In genomic region chr3:94953764-94954616, GRCm38 (mm10) we compare ENCODE assay signal across 8 mouse cellular contexts. TPM values are rescaled to one million over a fixed set of nuclear protein-coding genes. Genes with fewer than 3 reads are reported as not detected.
DNase-seq lines count a peak whose midpoint lies in the region; ATAC-seq lines count a peak whose summit lies in the region.

Gene Rfx5, plus strand, starts transcription at chr3:94954075.

- H3K27ac ChIP-seq in hindbrain, embryonic 15.5 days (replicated peaks), result peak within 1 kb of the TSS; percentile 96

- peak; percentile 96 for ATAC-seq in hindbrain, embryonic 15.5 days (ENCODE audit: low FRiP score, low read depth)

- peak within 1 kb of the TSS; percentile 84 for H3K9ac ChIP-seq in hindbrain, embryonic 15.5 days

- H3K4me1 ChIP-seq in hindbrain, embryonic 15.5 days (replicated peaks), result peaks cover 29% of the 10 kb centered on the region

- peak; percentile 96 for DNase-seq in T-cell, adult 2 months (ENCODE audit: low spot score)
- peak; percentile 91 to 92 for DNase-seq in cerebellum, postnatal 36 days
- DNase-seq in frontal cortex, postnatal 36 days (ENCODE audit: low spot score in 2 of 2), result peak; percentile 88 to 96
- DNase-seq in left cerebral cortex, adult 11 months (ENCODE audit: low spot score), result peak; percentile 95
- DNase-seq in lung, postnatal 4 days, result peak; percentile 95
- DNase-seq in retina, postnatal 7 days (ENCODE audit: low read depth, low spot score), result peak; percentile 81
- DNase-seq in urinary bladder, adult 2 months (ENCODE audit: low spot score), result peak; percentile 71

- peak within 1 kb of the TSS; percentile 84 for H3K4me3 ChIP-seq in hindbrain, embryonic 15.5 days

- H3K9me3 ChIP-seq in hindbrain, embryonic 15.5 days, result no peaks in the 10 kb centered on the region

- under 1% methylated on average over 50 of the region's 50 CpGs for WGBS in hindbrain, embryonic 15.5 days

- H3K27me3 ChIP-seq in hindbrain, embryonic 15.5 days, result no peaks in the 10 kb centered on the region

- H3K36me3 ChIP-seq in hindbrain, embryonic 15.5 days, result peaks cover 30% of the 10 kb centered on the region

- peak within 1 kb of the TSS; percentile 64 for H3K4me2 ChIP-seq in hindbrain, embryonic 15.5 days

RNA-seq across cellular contexts. Expression of gene Rfx5, which starts in this region (rescaled TPM):
- polyA plus RNA-seq in hindbrain, embryonic 15.5 days (2015; fragmentation: Nextera tagmentation; extraction: Ambion mirVana), result 6.9 and 7.1 TPM in 2 replicates
- polyA plus RNA-seq in urinary bladder, adult 2 months (2012; rRNA removed), result 22.7 and 23.4 TPM in 2 replicates

Comparison
In these comparisons a context has a peak if more than half of its experiments do, and no peak if none do; other contexts are left out.
1. Peak in every context shown above with its lines: DNase-seq, ATAC-seq, H3K4me3 ChIP-seq and H3K27ac ChIP-seq.